Mouse (Mus musculus) erythroblast, embryonic 14.5 days (primary cell): ENCODE data around the gene Stk40. TPM values are rescaled to one million over a fixed set of nuclear protein-coding genes. Genes with fewer than 3 reads are reported as not detected.
A peak's percentile ranks its signal among the peaks of the same experiment; 100 is the strongest.
"Not testable (repeated sequence)": the region's sequence is repeated elsewhere in the genome, so short reads cannot be mapped to it uniquely, and the experiment has no call there.

Source experiments
- H3K27me3 ChIP-seq: 2 replicates; pipeline ENCODE4 v1.6.1; 2012; ENCODE audit warnings: inconsistent platforms; ENCODE audit not compliant: control insufficient read depth
- H3K36me3 ChIP-seq: 2 replicates; pipeline ENCODE4 v1.6.1; 2012; ENCODE audit warnings: mild to moderate bottlenecking, inconsistent platforms; ENCODE audit not compliant: control insufficient read depth
- H3K4me1 ChIP-seq: 2 replicates; pipeline ENCODE4 v1.6.1; 2012; ENCODE audit warnings: inconsistent platforms; ENCODE audit not compliant: control insufficient read depth
- H3K4me3 ChIP-seq: replicated peaks from 2 replicates; pipeline ENCODE3; 2012; ENCODE audit warnings: moderate library complexity, mild to moderate bottlenecking, inconsistent platforms
- H3K9me3 ChIP-seq: 2 replicates; pipeline ENCODE4 v1.6.1; 2012; ENCODE audit warnings: low read length, inconsistent platforms, mixed read lengths; ENCODE audit not compliant: control insufficient read depth
- GATA1 ChIP-seq: IDR thresholded peaks from 2 replicates; pipeline ENCODE4 v1.6.1; 2012; ENCODE audit warnings: low read length, inconsistent platforms, mixed read lengths
- TAL1 ChIP-seq: IDR thresholded peaks from 3 replicates; pipeline ENCODE4 v1.6.1; 2012; ENCODE audit warnings: low read length, inconsistent platforms, mixed read lengths
- polyA plus RNA-seq: library from polyadenylated mRNA; stranded (reverse); fragments of >175 nt; gene quantifications from 2 replicates; pipeline ENCODE4 v1.2.3, GENCODE M21; 2012

Stk40 gene
- polyA plus RNA-seq, 1 experiment = 4.6 TPM

GRCm38 (mm10) chr4:126077833-126078232 lies 25.9 kb upstream of the Stk40 start:
- peaks cover 3% of the 10 kb centered on the region for H3K9me3 ChIP-seq
- TF ChIP-seq GATA1 (no peak), TAL1 (no peak)
- peaks cover under 1% of the 10 kb centered on the region; the same call in 1 of the 2 replicates for H3K4me1 ChIP-seq
- no peaks in the 10 kb centered on the region for H3K36me3 ChIP-seq
- H3K4me3 ChIP-seq = no peak overlapping the region
- no peaks in the 10 kb centered on the region for H3K27me3 ChIP-seq

- TF ChIP-seq TAL1 (no peak), GATA1 (no peak)
- no peaks in the 10 kb centered on the region for H3K36me3 ChIP-seq
- H3K27me3 ChIP-seq = no peaks in the 10 kb centered on the region
- peaks cover 3% of the 10 kb centered on the region for H3K9me3 ChIP-seq
- no peak overlapping the region for H3K4me3 ChIP-seq
- peaks cover 12% of the 10 kb centered on the region for H3K4me1 ChIP-seq
Measured at GRCm38 (mm10) chr4:126079266-126079665, 24.5 kb upstream of the Stk40 start.

GRCm38 (mm10) chr4:126081601-126082000 lies 22.2 kb upstream of the Stk40 start:
- TF ChIP-seq GATA1 = no peak
- no peak for TF ChIP-seq TAL1
- no peak overlapping the region for H3K4me3 ChIP-seq
- H3K36me3 ChIP-seq = no peaks in the 10 kb centered on the region
- H3K27me3 ChIP-seq = no peaks in the 10 kb centered on the region
- peaks cover 3% of the 10 kb centered on the region for H3K9me3 ChIP-seq
- H3K4me1 ChIP-seq = peaks cover 16% of the 10 kb centered on the region

- Histone ChIP-seq H3K9me3 (peaks cover 3% of the 10 kb centered on the region), H3K4me3 (no peak overlapping the region), H3K4me1 (peaks cover 21% of the 10 kb centered on the region), H3K36me3 (no peaks in the 10 kb centered on the region), H3K27me3 (no peaks in the 10 kb centered on the region)
- TF ChIP-seq GATA1 (no peak), TAL1 (no peak)
Measured at GRCm38 (mm10) chr4:126083021-126083420, 20.7 kb upstream of the Stk40 start.

- Histone ChIP-seq H3K36me3 (no peaks in the 10 kb centered on the region), H3K27me3 (no peaks in the 10 kb centered on the region), H3K4me3 (no peak overlapping the region), H3K9me3 (peaks cover 3% of the 10 kb centered on the region), H3K4me1 (peaks cover 23% of the 10 kb centered on the region)
- no peak for TF ChIP-seq GATA1
- TF ChIP-seq TAL1 = no peak
Measured at GRCm38 (mm10) chr4:126084382-126084781, 19.4 kb upstream of the Stk40 start.

- TF ChIP-seq GATA1 (no peak), TAL1 (no peak)
- H3K36me3 ChIP-seq = no peaks in the 10 kb centered on the region
- H3K27me3 ChIP-seq = no peaks in the 10 kb centered on the region
- peaks cover 3% of the 10 kb centered on the region for H3K9me3 ChIP-seq
- H3K4me1 ChIP-seq = peaks cover 25% of the 10 kb centered on the region
- no peak overlapping the region for H3K4me3 ChIP-seq
Measured at GRCm38 (mm10) chr4:126085996-126086576, 17.7 kb upstream of the Stk40 start.

GRCm38 (mm10) chr4:126090101-126090847 lies 13.5 kb upstream of the Stk40 start:
- no peaks in the 10 kb centered on the region for H3K27me3 ChIP-seq
- peaks cover 13% of the 10 kb centered on the region for H3K4me1 ChIP-seq
- no peaks in the 10 kb centered on the region for H3K36me3 ChIP-seq
- TF ChIP-seq GATA1 (no peak), TAL1 (no peak)
- H3K9me3 ChIP-seq = no peaks in the 10 kb centered on the region
- H3K4me3 ChIP-seq = no peak overlapping the region

- Histone ChIP-seq H3K4me3 (no peak overlapping the region), H3K9me3 (no peaks in the 10 kb centered on the region), H3K36me3 (no peaks in the 10 kb centered on the region), H3K4me1 (peaks cover 15% of the 10 kb centered on the region), H3K27me3 (no peaks in the 10 kb centered on the region)
- TF ChIP-seq TAL1 (no peak), GATA1 (no peak)
Measured at GRCm38 (mm10) chr4:126090848-126091124, 13.0 kb upstream of the Stk40 start.

GRCm38 (mm10) chr4:126091873-126092272 lies 11.9 kb upstream of the Stk40 start:
- Histone ChIP-seq H3K4me1 (peaks cover 17% of the 10 kb centered on the region), H3K9me3 (no peaks in the 10 kb centered on the region)

GRCm38 (mm10) chr4:126095622-126096430 lies 7.9 kb upstream of the Stk40 start:
- not testable (repeated sequence) for H3K27me3 ChIP-seq, H3K9me3 ChIP-seq
- peaks cover 30% of the 10 kb centered on the region for H3K36me3 ChIP-seq
- peaks cover 47% of the 10 kb centered on the region for H3K4me1 ChIP-seq
- peak overlapping the region; percentile 71 for H3K4me3 ChIP-seq

More at GRCm38 (mm10) chr4:126091873-126092272, 11.9 kb upstream of the Stk40 start:
- Histone ChIP-seq H3K36me3 (no peaks in the 10 kb centered on the region), H3K4me3 (no peak overlapping the region), H3K27me3 (no peaks in the 10 kb centered on the region)
- TF ChIP-seq GATA1 (no peak), TAL1 (no peak)
